Mouse (Mus musculus) hematopoietic stem cell, adult 5-6 weeks (primary cell): Measurements from ENCODE around the gene Ermp1. TPM values are rescaled to one million over a fixed set of nuclear protein-coding genes. Genes with fewer than 3 reads are reported as not detected.

Source experiments
- ATAC-seq, 2 experiments: fragments of 125-278 bp in 1 of 2; replicated peaks in 1 of 2; 2 replicates each; pipeline ENCODE4 v1.8.0; 2016 to 2017; ENCODE audit warnings: inconsistent platforms in 2 of 2, mild to moderate bottlenecking in 2 of 2, moderate number of reproducible peaks in 2 of 2, low read depth in 1 of 2, moderate TSS enrichment in 1 of 2; ENCODE audit not compliant: low FRiP score in 2 of 2, poor library complexity in 2 of 2, severe bottlenecking in 2 of 2, insufficient read depth in 1 of 2, low TSS enrichment in 1 of 2
- total RNA-seq: library from RNA; stranded (forward); fragments of 172-1452, 232-1000 nt; gene quantifications from 2 replicates; pipeline ENCODE4 v1.2.3, GENCODE M21; 2017

Ermp1 gene
- total RNA-seq, 1 experiment from 2014 or later: 36.8 TPM

DNA sequence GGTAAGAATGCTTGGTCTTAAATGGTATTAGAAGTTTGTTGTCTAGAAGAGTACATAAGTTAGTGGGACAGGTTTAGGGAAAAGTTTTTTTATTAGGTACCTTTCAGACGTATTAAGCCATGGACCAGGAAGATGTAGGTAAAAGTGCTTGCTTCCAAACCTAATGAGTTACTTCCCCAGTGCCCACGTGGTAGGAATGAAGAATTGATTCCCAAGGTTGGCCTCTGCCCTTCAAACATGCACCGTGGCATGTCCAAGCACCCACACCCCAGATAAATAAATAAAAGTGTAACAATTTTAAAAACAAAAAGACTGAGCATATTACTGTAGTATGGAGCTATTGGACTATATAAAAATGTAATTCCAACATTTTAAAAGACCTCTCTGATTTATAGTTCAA lies 85.6 kb downstream of the Ermp1 start:
- ATAC-seq: no peak

GRCm38 (mm10) chr19:29562166-29562565 lies 86.0 kb downstream of the Ermp1 start:
- no peak for ATAC-seq

Other genes with a start within 250 kb of the Ermp1 start
- 5.7 and 5.8 TPM in 2 replicates for gene Pdcd1lg2, start 237.5 kb downstream of the Ermp1 start, total RNA-seq
- 24.2 and 36.3 TPM in 2 replicates for gene Ric1, start 126.1 kb downstream of the Ermp1 start, total RNA-seq
- not detected in 2 replicates for gene Mlana, start 49.4 kb upstream of the Ermp1 start, total RNA-seq
- 20.5 and 27.4 TPM in 2 replicates for gene 9930021J03Rik, start 157.6 kb upstream of the Ermp1 start, total RNA-seq
- gene Ranbp6, start 164.6 kb upstream of the Ermp1 start, total RNA-seq: 26.2 and 34.7 TPM in 2 replicates